Mouse (Mus musculus) duodenum, adult 2 months (tissue): ENCODE measurements around the gene St5. TPM values are rescaled to one million over a fixed set of nuclear protein-coding genes. Genes with fewer than 3 reads are reported as not detected.

Experiments used
- polyA plus RNA-seq: library from polyadenylated mRNA; depleted of rRNA; stranded (reverse); fragments of >200 nt; gene quantifications from 2 replicates; pipeline ENCODE4 v1.2.3, GENCODE M21; 2012; ENCODE audit warnings: low replicate concordance; rRNA removed

Gene St5
- 21.0 and 22.6 TPM in 2 replicates for polyA plus RNA-seq

GRCm38 (mm10) chr7:109703190-109704015 lies at the start of gene St5, which contains the start of gene Akip1:
St5 (minus strand) TSS chr7:109703605.
Akip1 (plus strand) TSS chr7:109703690.

GRCm38 (mm10) chr7:109752008-109752925 lies 48.9 kb upstream of the St5 start, which contains the start of gene Tmem9b:
Tmem9b (minus strand) TSS chr7:109752875.

GRCm38 (mm10) chr7:109731626-109732025 lies 28.2 kb upstream of the St5 start, which contains the start of gene Ascl3:
Ascl3 (minus strand) TSS chr7:109731726.

GRCm38 (mm10) chr7:109723697-109724096 lies 20.3 kb upstream of the St5 start, which contains the start of gene BC051019:
BC051019 (minus strand) TSS chr7:109723850.

GRCm38 (mm10) chr7:109518838-109519696 lies 184.3 kb downstream of the St5 start, which contains the start of gene Rpl27a:
Rpl27a (plus strand) TSS chr7:109519147.

GRCm38 (mm10) chr7:109508034-109508433 lies 195.4 kb downstream of the St5 start, which contains the start of gene Trim66:
Trim66 (minus strand) TSS chr7:109508134.

Other genes with a start within 250 kb of the St5 start
- 0.02 and 0.05 TPM in 2 replicates for gene Trim66, start 195.5 kb downstream of the St5 start, polyA plus RNA-seq
- 239 and 252 TPM in 2 replicates for gene Rpl27a, start 184.5 kb downstream of the St5 start, polyA plus RNA-seq
- gene Akip1, start 85 bp upstream of the St5 start, polyA plus RNA-seq, result 1.8 and 3.2 TPM in 2 replicates
- gene BC051019, start 20.2 kb upstream of the St5 start, polyA plus RNA-seq, result 0.09 and 0.18 TPM in 2 replicates
- gene Ascl3, start 28.1 kb upstream of the St5 start, polyA plus RNA-seq, result not detected in 2 replicates
- gene Tmem9b, start 49.3 kb upstream of the St5 start, polyA plus RNA-seq, result 22.1 and 52.1 TPM in 2 replicates
- gene Nrip3, start 78.4 kb upstream of the St5 start, polyA plus RNA-seq, result 0.04 TPM in 1 of 2 replicates, not detected in the other
- 0.82 and 0.84 TPM in 2 replicates for gene Scube2, start 162.1 kb upstream of the St5 start, polyA plus RNA-seq